Mouse (Mus musculus) limb, embryonic 13.5 days (tissue): ENCODE results near the gene Nme3. TPM values are rescaled to one million over a fixed set of nuclear protein-coding genes. Genes with fewer than 3 reads are reported as not detected.

Source experiments
- ATAC-seq: fragments of 200-750 bp; cut with Nextera tagmentation; 2 replicates; pipeline ENCODE4 v1.8.0; 2017; ENCODE audit warnings: low read depth, moderate number of reproducible peaks, moderate TSS enrichment; ENCODE audit not compliant: low FRiP score
- H3K27ac ChIP-seq: fragments of 300-500 bp; sonication (generic); 2 replicates; pipeline ENCODE4 v1.5.1; 2015; ENCODE audit warnings: inconsistent platforms, mild to moderate bottlenecking, moderate library complexity
- H3K27me3 ChIP-seq: fragments of 300-500 bp; sonication (generic); 2 replicates; pipeline ENCODE4 v1.6.1; 2015; ENCODE audit warnings: mild to moderate bottlenecking, inconsistent platforms
- H3K36me3 ChIP-seq: fragments of 300-500 bp; sonication (generic); 2 replicates; pipeline ENCODE4 v1.6.1; 2015; ENCODE audit warnings: inconsistent platforms, mild to moderate bottlenecking, moderate library complexity
- H3K4me1 ChIP-seq: fragments of 300-500 bp; sonication (generic); 2 replicates; pipeline ENCODE4 v1.6.1; 2015; ENCODE audit warnings: inconsistent platforms
- H3K4me2 ChIP-seq: fragments of 300-500 bp; sonication (generic); replicated peaks from 2 replicates; pipeline ENCODE4 v1.6.1; 2015; ENCODE audit warnings: inconsistent platforms, mild to moderate bottlenecking, moderate library complexity
- H3K4me3 ChIP-seq: fragments of 300-500 bp; sonication (generic); 2 replicates; pipeline ENCODE4 v1.5.1; 2015; ENCODE audit warnings: moderate library complexity, mild to moderate bottlenecking, inconsistent platforms
- H3K9ac ChIP-seq: fragments of 300-500 bp; sonication (generic); 2 replicates; pipeline ENCODE4 v1.6.1; 2015; ENCODE audit warnings: mild to moderate bottlenecking, inconsistent platforms
- H3K9me3 ChIP-seq: fragments of 300-500 bp; sonication (generic); 2 replicates; pipeline ENCODE4 v1.6.1; 2016; ENCODE audit warnings: inconsistent platforms
- WGBS: fragments of 180-500 bp; shearing (Covaris S2); methylation state at CpG from one replicate; pipeline ENCODE4 v1.1.7; 2015; 5-methylcytosine and 5-hydroxymethylcytosine counted together
- polyA plus RNA-seq: library from polyadenylated mRNA; unstranded; fragments of >200 nt; fragmentation: Nextera tagmentation; extraction: Ambion mirVana; gene quantifications from 2 replicates; pipeline ENCODE4 v1.2.1, GENCODE M21; 2015

Gene Nme3
- polyA plus RNA-seq = 35.5 and 38.2 TPM in 2 replicates

- H3K4me3 ChIP-seq = peak within 1 kb of the TSS; percentile 90
- ATAC-seq = peak; percentile 52; the same call in 1 of the 2 replicates
- 2% methylated on average over 50 of the region's 50 CpGs for WGBS
- no peaks in the 10 kb centered on the region for H3K9me3 ChIP-seq
- H3K27ac ChIP-seq = peak within 1 kb of the TSS; percentile 87
- peaks cover 36% of the 10 kb centered on the region for H3K4me1 ChIP-seq
- H3K36me3 ChIP-seq = peaks cover 70% of the 10 kb centered on the region
- H3K4me2 ChIP-seq = peak within 1 kb of the TSS; percentile 100
- H3K27me3 ChIP-seq = no peaks in the 10 kb centered on the region
- peak within 1 kb of the TSS; percentile 94 for H3K9ac ChIP-seq
Measured at GRCm38 (mm10) chr17:24896241-24896992, at the start of gene Nme3. TSS of gene Nme3 (plus strand) at chr17:24896500.

- Histone ChIP-seq H3K9me3 (no peaks in the 10 kb centered on the region), H3K36me3 (no peaks in the 10 kb centered on the region), H3K9ac (no peak overlapping the region), H3K4me1 (peaks cover 21% of the 10 kb centered on the region), H3K27ac (no peak overlapping the region), H3K27me3 (peaks cover 30% of the 10 kb centered on the region), H3K4me2 (no peak overlapping the region), H3K4me3 (no peak overlapping the region)
- no peak for ATAC-seq
- WGBS = 91% methylated on average over 1 of the region's 1 CpGs
Measured at GRCm38 (mm10) chr17:24847386-24847785, 48.9 kb upstream of the Nme3 start.

- peaks cover 7% of the 10 kb centered on the region; the same call in 1 of the 2 replicates for H3K36me3 ChIP-seq
- peaks cover 28% of the 10 kb centered on the region for H3K27me3 ChIP-seq
- H3K9ac ChIP-seq = no peak overlapping the region
- no peak for ATAC-seq
- H3K4me3 ChIP-seq = peak overlapping the region; percentile 82
- H3K4me1 ChIP-seq = peaks cover 21% of the 10 kb centered on the region
- H3K27ac ChIP-seq = no peak overlapping the region
- no peaks in the 10 kb centered on the region for H3K9me3 ChIP-seq
- peak overlapping the region; percentile 96 for H3K4me2 ChIP-seq
Measured at GRCm38 (mm10) chr17:24848600-24849031, 47.7 kb upstream of the Nme3 start.

- H3K27me3 ChIP-seq = peaks cover 19% of the 10 kb centered on the region
- peak overlapping the region; percentile 82 for H3K9ac ChIP-seq
- WGBS = 0% methylated on average over 21 of the region's 21 CpGs
- H3K4me3 ChIP-seq = peak overlapping the region; percentile 82
- H3K4me2 ChIP-seq = peak overlapping the region; percentile 96
- peak; percentile 42 for ATAC-seq
- H3K9me3 ChIP-seq = no peaks in the 10 kb centered on the region
- H3K4me1 ChIP-seq = peaks cover 21% of the 10 kb centered on the region
- H3K27ac ChIP-seq = peak overlapping the region; percentile 85
- H3K36me3 ChIP-seq = peaks cover 12% of the 10 kb centered on the region; the same call in 1 of the 2 replicates
Measured at GRCm38 (mm10) chr17:24849733-24850064, 46.6 kb upstream of the Nme3 start.

GRCm38 (mm10) chr17:24850065-24850772 is 46.1 kb upstream of the Nme3 start, which contains the start of gene Fahd1:
TSS of gene Fahd1 (minus strand) at chr17:24850364.
- no peaks in the 10 kb centered on the region for H3K9me3 ChIP-seq
- peak; percentile 100 for ATAC-seq
- H3K4me2 ChIP-seq = peak within 1 kb of the TSS; percentile 96
- under 1% methylated on average over 58 of the region's 58 CpGs for WGBS
- peaks cover 21% of the 10 kb centered on the region for H3K4me1 ChIP-seq
- H3K27me3 ChIP-seq = peaks cover 13% of the 10 kb centered on the region
- peaks cover 12% of the 10 kb centered on the region; the same call in 1 of the 2 replicates for H3K36me3 ChIP-seq
- peak within 1 kb of the TSS; percentile 82 for H3K9ac ChIP-seq
- H3K27ac ChIP-seq = peak within 1 kb of the TSS; percentile 85
- H3K4me3 ChIP-seq = peak within 1 kb of the TSS; percentile 82

GRCm38 (mm10) chr17:24850773-24851127 is 45.5 kb upstream of the Nme3 start:
- WGBS = under 1% methylated on average over 20 of the region's 20 CpGs
- Histone ChIP-seq H3K4me2 (peak overlapping the region; percentile 96), H3K36me3 (peaks cover 15% of the 10 kb centered on the region; the same call in 1 of the 2 replicates), H3K4me1 (peaks cover 21% of the 10 kb centered on the region), H3K9ac (peak overlapping the region; percentile 77), H3K9me3 (no peaks in the 10 kb centered on the region), H3K4me3 (peak overlapping the region; percentile 82), H3K27ac (no peak overlapping the region), H3K27me3 (peaks cover 11% of the 10 kb centered on the region)
- ATAC-seq = no peak

- Histone ChIP-seq H3K4me3 (peak overlapping the region; percentile 82), H3K9me3 (no peaks in the 10 kb centered on the region), H3K27me3 (peaks cover 11% of the 10 kb centered on the region), H3K9ac (peak overlapping the region; percentile 77), H3K4me2 (peak overlapping the region; percentile 96), H3K36me3 (peaks cover 23% of the 10 kb centered on the region), H3K4me1 (peaks cover 21% of the 10 kb centered on the region), H3K27ac (no peak overlapping the region)
- 79% methylated on average over 10 of the region's 10 CpGs for WGBS
- ATAC-seq = no peak
Measured at GRCm38 (mm10) chr17:24851381-24852125, 44.7 kb upstream of the Nme3 start.

- 82% methylated on average over 3 of the region's 3 CpGs for whole genome bisulfite sequencing
- H3K27me3 ChIP-seq = peaks cover 9% of the 10 kb centered on the region
- H3K4me1 ChIP-seq = peaks cover 7% of the 10 kb centered on the region
- H3K36me3 ChIP-seq = peaks cover 54% of the 10 kb centered on the region
- H3K27ac ChIP-seq = no peak overlapping the region
- H3K4me2 ChIP-seq = no peak overlapping the region
- H3K4me3 ChIP-seq = no peak overlapping the region
- no peaks in the 10 kb centered on the region for H3K9me3 ChIP-seq
- H3K9ac ChIP-seq = no peak overlapping the region
- no peak for ATAC-seq
Measured at GRCm38 (mm10) chr17:24855838-24856464, 40.3 kb upstream of the Nme3 start.

GRCm38 (mm10) chr17:24856589-24856988 is 39.7 kb upstream of the Nme3 start:
- no peak overlapping the region for H3K4me2 ChIP-seq
- no peak overlapping the region for H3K4me3 ChIP-seq
- peaks cover 60% of the 10 kb centered on the region for H3K36me3 ChIP-seq
- H3K4me1 ChIP-seq = peaks cover 1% of the 10 kb centered on the region
- peaks cover 3% of the 10 kb centered on the region for H3K27me3 ChIP-seq
- no peak overlapping the region for H3K9ac ChIP-seq
- no peaks in the 10 kb centered on the region for H3K9me3 ChIP-seq
- no peak for ATAC-seq
- no peak overlapping the region for H3K27ac ChIP-seq
- WGBS = 89% methylated on average over 13 of the region's 13 CpGs

- Histone ChIP-seq H3K4me2 (no peak overlapping the region), H3K9me3 (no peaks in the 10 kb centered on the region), H3K9ac (no peak overlapping the region), H3K27ac (no peak overlapping the region), H3K36me3 (peaks cover 67% of the 10 kb centered on the region), H3K27me3 (no peaks in the 10 kb centered on the region), H3K4me3 (no peak overlapping the region), H3K4me1 (no peaks in the 10 kb centered on the region)
- WGBS = 84% methylated on average over 8 of the region's 8 CpGs
- ATAC-seq = no peak
Measured at GRCm38 (mm10) chr17:24857831-24858470, 38.3 kb upstream of the Nme3 start.

GRCm38 (mm10) chr17:24858967-24859366 is 37.3 kb upstream of the Nme3 start:
- WGBS = 88% methylated on average over 6 of the region's 6 CpGs
- no peak overlapping the region for H3K9ac ChIP-seq
- ATAC-seq = no peak
- no peaks in the 10 kb centered on the region for H3K27me3 ChIP-seq
- no peaks in the 10 kb centered on the region for H3K9me3 ChIP-seq
- H3K4me3 ChIP-seq = no peak overlapping the region
- peaks cover 67% of the 10 kb centered on the region for H3K36me3 ChIP-seq
- no peak overlapping the region for H3K27ac ChIP-seq
- no peak overlapping the region for H3K4me2 ChIP-seq
- H3K4me1 ChIP-seq = no peaks in the 10 kb centered on the region
